Mouse (Mus musculus) right cerebral cortex, postnatal 10 days (tissue): ENCODE results near the gene Tet1.
"Not testable (repeated sequence)": the region's sequence is repeated elsewhere in the genome, so short reads cannot be mapped to it uniquely, and the experiment has no call there.

Experiments used
- DNase-seq, 2 experiments: peaks; one replicate each; pipeline ENCODE4 v3.0.0; 2021; ENCODE audit warnings: low spot score in 2 of 2

The Tet1 gene

GRCm38 (mm10) chr10:62908896-62909295 is at the start of gene Tet1:
Gene Tet1, minus strand, starts transcription at chr10:62908996.
- DNase-seq = not testable (repeated sequence)

- no peak for DNase-seq
These were observed 39.8 kb upstream of the Tet1 start for GRCm38 (mm10) chr10:62948551-62948950.

GRCm38 (mm10) chr10:62946738-62947471 is 38.1 kb upstream of the Tet1 start, which contains the start of gene Dna2:
Gene Dna2, plus strand, starts transcription at chr10:62947026.
- peak; percentile 77 to 81 for DNase-seq

GRCm38 (mm10) chr10:62944975-62945580 is 36.3 kb upstream of the Tet1 start:
- no peak for DNase-seq

GRCm38 (mm10) chr10:62932381-62932780 is 23.6 kb upstream of the Tet1 start:
- DNase-seq = no peak

- DNase-seq = no peak
These were observed 15.4 kb upstream of the Tet1 start for GRCm38 (mm10) chr10:62924096-62924635.

GRCm38 (mm10) chr10:62920766-62921156 is 12.0 kb upstream of the Tet1 start:
- DNase-seq = no peak

- DNase-seq = peak; percentile 95 to 96
These were observed 11.3 kb upstream of the Tet1 start, which contains the start of gene Slc25a16 for GRCm38 (mm10) chr10:62919925-62920765. Gene Slc25a16, plus strand, starts transcription at chr10:62920633.

- no peak for DNase-seq
These were observed 10.2 kb upstream of the Tet1 start for GRCm38 (mm10) chr10:62918985-62919384.

- DNase-seq = no peak
These were observed 2.3 kb upstream of the Tet1 start for GRCm38 (mm10) chr10:62911120-62911519.

- no peak for DNase-seq
These were observed 2.5 kb downstream of the Tet1 start for GRCm38 (mm10) chr10:62906336-62906735.

- DNase-seq = no peak
These were observed 6.0 kb downstream of the Tet1 start for GRCm38 (mm10) chr10:62902829-62903228.

GRCm38 (mm10) chr10:62901826-62902225 is 7.0 kb downstream of the Tet1 start:
- no peak for DNase-seq

GRCm38 (mm10) chr10:62900144-62900543 is 8.7 kb downstream of the Tet1 start:
- DNase-seq = no peak

- DNase-seq = no peak
These were observed 10.7 kb downstream of the Tet1 start for GRCm38 (mm10) chr10:62898061-62898460.

- no peak for DNase-seq
These were observed 11.4 kb downstream of the Tet1 start for GRCm38 (mm10) chr10:62897437-62897836.

- DNase-seq = no peak
These were observed 12.0 kb downstream of the Tet1 start for GRCm38 (mm10) chr10:62896774-62897173.

- no peak for DNase-seq
These were observed 12.8 kb downstream of the Tet1 start for GRCm38 (mm10) chr10:62896035-62896434.

- no peak for DNase-seq
These were observed 13.4 kb downstream of the Tet1 start for GRCm38 (mm10) chr10:62895386-62895785.

- no peak for DNase-seq
These were observed 14.3 kb downstream of the Tet1 start for GRCm38 (mm10) chr10:62894447-62894846.

GRCm38 (mm10) chr10:62893356-62893884 is 15.4 kb downstream of the Tet1 start:
- DNase-seq = no peak
